Mouse (Mus musculus): ENCODE data around the gene Zfp609.
"Not testable (repeated sequence)": the region's sequence is repeated elsewhere in the genome, so short reads cannot be mapped to it uniquely, and the experiment has no call there.

The Zfp609 gene

GRCm38 (mm10) chr9:65812841-65813240 is 14.5 kb downstream of the Zfp609 start:
- no peak for DNase-seq

GRCm38 (mm10) chr9:65811784-65812183 is 15.6 kb downstream of the Zfp609 start:
- no peak for DNase-seq

GRCm38 (mm10) chr9:65807818-65808217 is 19.5 kb downstream of the Zfp609 start:
- DNase-seq, result no peak

- no peak for DNase-seq
Measured at GRCm38 (mm10) chr9:65807251-65807650, 20.1 kb downstream of the Zfp609 start.

- no peak for DNase-seq
Measured at GRCm38 (mm10) chr9:65799770-65800169, 27.6 kb downstream of the Zfp609 start.

- no peak for DNase-seq
Measured at GRCm38 (mm10) chr9:65795651-65796050, 31.7 kb downstream of the Zfp609 start.

GRCm38 (mm10) chr9:65794313-65794712 is 33.1 kb downstream of the Zfp609 start:
- DNase-seq, result peak in 1 of 2 experiments; percentile 9

- no peak for DNase-seq
Measured at GRCm38 (mm10) chr9:65793506-65793905, 33.9 kb downstream of the Zfp609 start.

- no peak for DNase-seq
Measured at GRCm38 (mm10) chr9:65793086-65793485, 34.3 kb downstream of the Zfp609 start.

- DNase-seq, result no peak
Measured at GRCm38 (mm10) chr9:65791846-65792245, 35.5 kb downstream of the Zfp609 start.

GRCm38 (mm10) chr9:65791106-65791505 is 36.3 kb downstream of the Zfp609 start:
- DNase-seq, result no peak

- DNase-seq, result no peak
Measured at GRCm38 (mm10) chr9:65789788-65790187, 37.6 kb downstream of the Zfp609 start.

GRCm38 (mm10) chr9:65788556-65788955 is 38.8 kb downstream of the Zfp609 start:
- DNase-seq, result no peak

- no peak for DNase-seq
Measured at GRCm38 (mm10) chr9:65787829-65788344, 39.5 kb downstream of the Zfp609 start.

GRCm38 (mm10) chr9:65786885-65787787 is 40.2 kb downstream of the Zfp609 start:
- DNase-seq, result peak; percentile 70 to 83

GRCm38 (mm10) chr9:65785772-65786368 is 41.5 kb downstream of the Zfp609 start:
- no peak for DNase-seq

GRCm38 (mm10) chr9:65779619-65780018 is 47.7 kb downstream of the Zfp609 start:
- DNase-seq, result not testable (repeated sequence)

- DNase-seq, result no peak
Measured at GRCm38 (mm10) chr9:65776874-65777432, 50.4 kb downstream of the Zfp609 start.

GRCm38 (mm10) chr9:65776137-65776872 is 51.1 kb downstream of the Zfp609 start:
- peak; percentile 9 to 55 for DNase-seq

GRCm38 (mm10) chr9:65773783-65774182 is 53.6 kb downstream of the Zfp609 start:
- no peak for DNase-seq

- no peak for DNase-seq
Measured at GRCm38 (mm10) chr9:65771011-65771664, 56.2 kb downstream of the Zfp609 start.

GRCm38 (mm10) chr9:65762728-65763127 is 64.6 kb downstream of the Zfp609 start:
- DNase-seq, result no peak

All from kidney, postnatal 25 days (tissue).